Mouse (Mus musculus) midbrain, embryonic 11.5 days (tissue): ENCODE data around the gene Lmnb2. TPM values are rescaled to one million over a fixed set of nuclear protein-coding genes. Genes with fewer than 3 reads are reported as not detected.

Experiments
- ATAC-seq: fragments of 200-750 bp; cut with Nextera tagmentation; 2 replicates; pipeline ENCODE4 v1.8.0; 2017; ENCODE audit warnings: moderate TSS enrichment, moderate library complexity; ENCODE audit not compliant: low FRiP score
- DNase-seq: peaks from one replicate; pipeline ENCODE4 v3.0.0; 2015; ENCODE audit warnings: low spot score; ENCODE audit errors: missing footprints
- H3K27ac ChIP-seq: fragments of 300-500 bp; sonication (generic); 2 replicates; pipeline ENCODE4 v1.5.1; 2014; ENCODE audit warnings: low read depth, low read length
- H3K27me3 ChIP-seq: fragments of 300-500 bp; sonication (generic); 2 replicates; pipeline ENCODE4 v1.6.1; 2014; ENCODE audit warnings: mild to moderate bottlenecking, low read length, moderate library complexity, mixed read lengths; ENCODE audit not compliant: control insufficient read depth, insufficient read depth
- H3K36me3 ChIP-seq: fragments of 300-500 bp; sonication (generic); 2 replicates; pipeline ENCODE4 v1.6.1; 2014; ENCODE audit warnings: mild to moderate bottlenecking, low read length, moderate library complexity, mixed read lengths; ENCODE audit not compliant: control insufficient read depth, insufficient read depth
- H3K4me1 ChIP-seq: fragments of 300-500 bp; sonication (generic); 2 replicates; pipeline ENCODE4 v1.6.1; 2014; ENCODE audit warnings: low read length; ENCODE audit not compliant: control insufficient read depth, insufficient read depth
- H3K4me2 ChIP-seq: fragments of 300-500 bp; sonication (generic); 2 replicates; pipeline ENCODE4 v1.6.1; 2014; ENCODE audit warnings: mild to moderate bottlenecking, moderate library complexity
- H3K4me3 ChIP-seq: fragments of 300-500 bp; sonication (generic); 2 replicates; pipeline ENCODE4 v1.5.1; 2014; ENCODE audit warnings: low read depth, low read length
- H3K9ac ChIP-seq: fragments of 300-500 bp; sonication (generic); 2 replicates; pipeline ENCODE4 v1.6.1; 2014; ENCODE audit warnings: low read length
- H3K9me3 ChIP-seq: fragments of 300-500 bp; sonication (generic); 2 replicates; pipeline ENCODE4 v1.6.1; 2016; ENCODE audit warnings: low read length; ENCODE audit not compliant: control insufficient read depth
- WGBS: fragments of 180-500 bp; shearing (Covaris S2); extraction: QIAGEN DNeasy Blood & Tissue Kit; methylation state at CpG from one replicate; pipeline ENCODE4 v1.1.7; 2014; 5-methylcytosine and 5-hydroxymethylcytosine counted together
- polyA plus RNA-seq: library from polyadenylated mRNA; unstranded; fragments of >200 nt; fragmentation: Nextera tagmentation; extraction: Ambion mirVana; gene quantifications from 2 replicates; pipeline ENCODE4 v1.2.1, GENCODE M21; 2014

The Lmnb2 gene
- polyA plus RNA-seq, 1 experiment from 2014 or later: 19.7 TPM

- no peaks in the 10 kb centered on the region; the same call in none of the 2 replicates for H3K27me3 ChIP-seq
- H3K4me1 ChIP-seq: no peaks in the 10 kb centered on the region
- H3K9ac ChIP-seq: no peak overlapping the region
- H3K36me3 ChIP-seq: no peaks in the 10 kb centered on the region
- no peak overlapping the region for H3K4me2 ChIP-seq
- peak; percentile 23 for DNase-seq
- H3K4me3 ChIP-seq: no peak overlapping the region
- no peaks in the 10 kb centered on the region for H3K9me3 ChIP-seq
- ATAC-seq: no peak
- 83% methylated on average over 3 of the region's 3 CpGs for WGBS
- no peak overlapping the region for H3K27ac ChIP-seq
These were observed 31.0 kb upstream of the Lmnb2 start for GRCm38 (mm10) chr10:80949081-80949480.

GRCm38 (mm10) chr10:80948570-80948969 lies 30.5 kb upstream of the Lmnb2 start:
- DNase-seq (peak; percentile 62), ATAC-seq (no peak)
- H3K4me1 ChIP-seq: no peaks in the 10 kb centered on the region
- no peak overlapping the region for H3K9ac ChIP-seq
- no peaks in the 10 kb centered on the region for H3K9me3 ChIP-seq
- no peaks in the 10 kb centered on the region for H3K36me3 ChIP-seq
- H3K4me2 ChIP-seq: no peak overlapping the region
- WGBS: 50% methylated on average over 6 of the region's 6 CpGs
- no peaks in the 10 kb centered on the region; the same call in none of the 2 replicates for H3K27me3 ChIP-seq
- H3K4me3 ChIP-seq: no peak overlapping the region
- no peak overlapping the region for H3K27ac ChIP-seq

- no peaks in the 10 kb centered on the region for H3K9me3 ChIP-seq
- no peak for ATAC-seq
- 77% methylated on average over 2 of the region's 2 CpGs for WGBS
These were observed 29.8 kb upstream of the Lmnb2 start for GRCm38 (mm10) chr10:80947802-80948201.

GRCm38 (mm10) chr10:80946684-80947437 lies 28.8 kb upstream of the Lmnb2 start:
- no peak overlapping the region for H3K4me2 ChIP-seq
- H3K9ac ChIP-seq: no peak overlapping the region
- no peaks in the 10 kb centered on the region; the same call in 1 of the 2 replicates for H3K27me3 ChIP-seq
- H3K4me3 ChIP-seq: no peak overlapping the region
- no peaks in the 10 kb centered on the region for H3K9me3 ChIP-seq
- WGBS: 64% methylated on average over 14 of the region's 14 CpGs
- no peaks in the 10 kb centered on the region for H3K36me3 ChIP-seq
- no peak overlapping the region for H3K27ac ChIP-seq
- DNase-seq (peak; percentile 88), ATAC-seq (no peak)
- no peaks in the 10 kb centered on the region for H3K4me1 ChIP-seq

More at GRCm38 (mm10) chr10:80947802-80948201, 29.8 kb upstream of the Lmnb2 start:
- Histone ChIP-seq H3K27me3 (no peaks in the 10 kb centered on the region; the same call in 1 of the 2 replicates), H3K4me2 (no peak overlapping the region), H3K4me1 (no peaks in the 10 kb centered on the region), H3K4me3 (no peak overlapping the region), H3K36me3 (no peaks in the 10 kb centered on the region), H3K9ac (no peak overlapping the region), H3K27ac (no peak overlapping the region)
- peak; percentile 67 for DNase-seq

DNA sequence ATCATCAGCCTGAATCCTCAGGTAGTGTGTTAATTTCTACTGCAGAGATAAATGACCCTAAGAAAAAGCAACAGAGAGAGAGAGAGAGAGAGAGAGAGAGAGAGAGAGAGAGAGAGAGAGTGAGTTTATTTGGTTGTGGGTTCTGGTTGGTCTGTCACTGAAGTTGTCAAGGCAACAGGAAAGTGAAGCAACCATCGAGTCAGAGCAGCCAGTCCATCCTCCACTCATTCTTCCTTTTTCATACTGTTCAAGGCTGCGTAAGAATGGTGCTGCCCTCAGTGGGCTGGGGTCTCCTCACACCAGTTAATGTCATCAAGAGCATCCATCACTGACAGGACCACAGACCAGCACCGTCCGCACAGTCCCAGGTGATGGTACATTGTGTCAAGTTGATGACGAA lies 26.2 kb upstream of the Lmnb2 start:
- Histone ChIP-seq H3K4me3 (no peak overlapping the region), H3K9ac (no peak overlapping the region), H3K36me3 (no peaks in the 10 kb centered on the region), H3K9me3 (no peaks in the 10 kb centered on the region), H3K27ac (no peak overlapping the region), H3K4me1 (peaks cover 7% of the 10 kb centered on the region; the same call in 1 of the 2 replicates), H3K4me2 (no peak overlapping the region), H3K27me3 (peaks cover 2% of the 10 kb centered on the region; the same call in 1 of the 2 replicates)
- DNase-seq (peak; percentile 51), ATAC-seq (no peak)
- 86% methylated on average over 5 of the region's 5 CpGs for WGBS

- 91% methylated on average over 9 of the region's 9 CpGs for WGBS
- ATAC-seq: no peak
- Histone ChIP-seq H3K9ac (no peak overlapping the region), H3K4me3 (no peak overlapping the region), H3K27me3 (peaks cover 6% of the 10 kb centered on the region), H3K9me3 (no peaks in the 10 kb centered on the region), H3K4me1 (peaks cover 7% of the 10 kb centered on the region; the same call in 1 of the 2 replicates), H3K27ac (no peak overlapping the region), H3K4me2 (no peak overlapping the region), H3K36me3 (no peaks in the 10 kb centered on the region)
- peak; percentile 51 for DNase-seq
These were observed 25.7 kb upstream of the Lmnb2 start for GRCm38 (mm10) chr10:80943701-80944100.

DNA sequence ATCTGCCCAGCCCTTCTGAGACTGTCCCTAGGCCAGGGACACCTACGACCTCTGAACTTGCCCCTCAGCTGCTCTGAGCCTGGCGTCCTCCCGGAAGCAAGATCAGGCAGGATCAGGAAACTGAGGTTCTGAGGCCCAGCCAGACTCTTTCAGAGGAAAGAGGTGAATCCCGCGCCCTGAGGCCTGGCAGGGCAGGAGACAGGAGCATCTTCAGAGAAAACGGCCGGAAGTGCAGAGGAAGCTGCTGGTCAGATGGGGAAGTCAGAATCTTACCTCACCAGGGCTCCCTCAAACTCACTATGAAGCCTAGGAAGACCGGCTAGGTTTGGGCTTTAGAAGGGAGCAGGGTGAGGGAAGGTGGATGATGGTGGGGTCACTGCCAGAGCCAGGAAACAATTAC lies 24.9 kb upstream of the Lmnb2 start:
- 67% methylated on average over 8 of the region's 8 CpGs for WGBS
- no peak for ATAC-seq

GRCm38 (mm10) chr10:80940988-80941347 lies 22.9 kb upstream of the Lmnb2 start:
- peaks cover 17% of the 10 kb centered on the region for H3K4me1 ChIP-seq
- WGBS: 85% methylated on average over 2 of the region's 2 CpGs
- no peak overlapping the region for H3K27ac ChIP-seq
- H3K27me3 ChIP-seq: peaks cover 32% of the 10 kb centered on the region
- peak; percentile 65 for DNase-seq
- no peak overlapping the region for H3K4me2 ChIP-seq
- no peak for ATAC-seq
- no peak overlapping the region for H3K9ac ChIP-seq
- no peak overlapping the region for H3K4me3 ChIP-seq
- no peaks in the 10 kb centered on the region for H3K9me3 ChIP-seq
- H3K36me3 ChIP-seq: no peaks in the 10 kb centered on the region

More for the DNA sequence above, 24.9 kb upstream of the Lmnb2 start:
- no peak overlapping the region for H3K4me2 ChIP-seq
- H3K27ac ChIP-seq: no peak overlapping the region
- H3K4me3 ChIP-seq: no peak overlapping the region
- peaks cover 7% of the 10 kb centered on the region; the same call in 1 of the 2 replicates for H3K4me1 ChIP-seq
- peaks cover 13% of the 10 kb centered on the region for H3K27me3 ChIP-seq
- H3K9ac ChIP-seq: no peak overlapping the region
- DNase-seq: peak; percentile 76
- no peaks in the 10 kb centered on the region for H3K36me3 ChIP-seq
- no peaks in the 10 kb centered on the region for H3K9me3 ChIP-seq

- Histone ChIP-seq H3K9ac (peak overlapping the region; percentile 56; the same call in 1 of the 2 replicates), H3K4me3 (no peak overlapping the region), H3K36me3 (no peaks in the 10 kb centered on the region), H3K27me3 (peaks cover 37% of the 10 kb centered on the region), H3K9me3 (no peaks in the 10 kb centered on the region), H3K4me2 (no peak overlapping the region), H3K4me1 (peaks cover 20% of the 10 kb centered on the region), H3K27ac (no peak overlapping the region)
- WGBS: 59% methylated on average over 8 of the region's 8 CpGs
- ATAC-seq: no peak
- peak; percentile 69 for DNase-seq
These were observed 22.4 kb upstream of the Lmnb2 start for GRCm38 (mm10) chr10:80940320-80940987.
